Mouse (Mus musculus) MEL (cell line): ENCODE data around the gene Mrpl44.

Experiments
- E2F4 ChIP-seq: IDR thresholded peaks from 2 replicates; pipeline ENCODE4 v1.6.1; 2011; ENCODE audit warnings: low read depth, low read length, improper control_type of control experiment, borderline replicate concordance
- KAT2A ChIP-seq: conservative IDR thresholded peaks from 2 replicates; pipeline ENCODE4 v1.6.1; 2012; ENCODE audit warnings: low read depth, low read length, improper control_type of control experiment, inconsistent platforms
- MEF2A ChIP-seq: IDR thresholded peaks from 2 replicates; pipeline ENCODE4 v1.6.1; 2014; ENCODE audit warnings: low read depth, mild to moderate bottlenecking, inconsistent platforms, low read length, improper control_type of control experiment; ENCODE audit not compliant: poor library complexity, insufficient replicate concordance, severe bottlenecking; ENCODE audit errors: extremely low read depth
- POLR2A ChIP-seq, 2 experiments: IDR thresholded peaks; 2 replicates each; pipeline ENCODE4 v1.6.1; 2011 to 2012; ENCODE audit warnings: low read length in 2 of 2, mild to moderate bottlenecking in 2 of 2, control low read depth in 1 of 2, improper control_type of control experiment in 1 of 2, low read depth in 1 of 2, moderate library complexity in 1 of 2; ENCODE audit not compliant: control insufficient read depth in 1 of 2, insufficient read depth in 1 of 2, poor library complexity in 1 of 2
- ZMIZ1 ChIP-seq: IDR thresholded peaks from 2 replicates; pipeline ENCODE4 v1.6.1; 2012; ENCODE audit warnings: low read depth, mild to moderate bottlenecking, inconsistent platforms, low read length, improper control_type of control experiment, moderate library complexity
- ZNF384 ChIP-seq: IDR thresholded peaks from 2 replicates; pipeline ENCODE4 v1.6.1; 2012; ENCODE audit warnings: low read depth, mild to moderate bottlenecking, inconsistent platforms, low read length, improper control_type of control experiment

DNA sequence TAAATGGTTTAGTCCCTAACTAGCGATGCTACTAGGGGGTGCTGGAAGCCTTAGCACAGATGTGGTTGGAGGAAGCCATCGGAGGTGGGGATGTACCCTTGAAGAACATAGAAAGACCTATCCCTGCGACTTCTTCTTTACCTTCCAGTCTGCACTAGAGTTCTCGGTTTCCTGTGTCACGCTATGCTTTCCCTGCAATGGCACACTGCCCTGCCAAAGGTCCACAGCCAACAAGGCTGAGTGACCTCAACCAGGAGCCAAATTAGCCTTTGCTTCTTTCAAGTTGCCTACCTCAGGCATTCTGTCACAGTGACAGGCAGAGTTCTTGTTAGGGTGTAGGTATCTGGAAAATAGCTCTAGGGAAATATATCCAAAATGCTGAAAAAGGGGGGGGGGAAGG lies 19.4 kb upstream of the Mrpl44 start:
- TF ChIP-seq KAT2A (no peak), ZNF384 (no peak), ZMIZ1 (no peak), E2F4 (no peak), MEF2A (no peak), POLR2A (IDR thresholded peaks at IDR 0.05; ENCODE audit: control insufficient read depth in 1 of 2, insufficient read depth in 1 of 2, low read depth in 1 of 2, low read length in 2 of 2, poor library complexity in 1 of 2) (no peak)
